Mouse (Mus musculus): ENCODE results near the gene Bace1.
A peak's percentile ranks its signal among the peaks of the same experiment; 100 is the strongest.
"Not testable (repeated sequence)": the region's sequence is repeated elsewhere in the genome, so short reads cannot be mapped to it uniquely, and the experiment has no call there.

Bace1 gene

GRCm38 (mm10) chr9:45838069-45838433 is 329 bp upstream of the Bace1 start:
- DNase-seq (ENCODE audit: low spot score in 2 of 2) = no peak

GRCm38 (mm10) chr9:45839139-45839981 is 980 bp downstream of the Bace1 start:
- no peak for DNase-seq (ENCODE audit: low spot score in 2 of 2)

GRCm38 (mm10) chr9:45839982-45840300 is 1.6 kb downstream of the Bace1 start:
- DNase-seq (ENCODE audit: low spot score in 2 of 2) = no peak

GRCm38 (mm10) chr9:45840331-45840730 is 2.0 kb downstream of the Bace1 start:
- DNase-seq (ENCODE audit: low spot score in 2 of 2) = no peak

- no peak for DNase-seq (ENCODE audit: low spot score in 2 of 2)
Observed at GRCm38 (mm10) chr9:45841458-45841857, 3.1 kb downstream of the Bace1 start.

GRCm38 (mm10) chr9:45843007-45843406 is 4.6 kb downstream of the Bace1 start:
- no peak for DNase-seq (ENCODE audit: low spot score in 2 of 2)

GRCm38 (mm10) chr9:45843780-45844179 is 5.4 kb downstream of the Bace1 start:
- DNase-seq (ENCODE audit: low spot score in 2 of 2) = no peak

- no peak for DNase-seq (ENCODE audit: low spot score in 2 of 2)
Observed at GRCm38 (mm10) chr9:45845541-45845940, 7.2 kb downstream of the Bace1 start.

- DNase-seq (ENCODE audit: low spot score in 2 of 2) = not testable (repeated sequence)
Observed at GRCm38 (mm10) chr9:45846176-45846575, 7.8 kb downstream of the Bace1 start.

GRCm38 (mm10) chr9:45846891-45847460 is 8.6 kb downstream of the Bace1 start:
- no peak for DNase-seq (ENCODE audit: low spot score in 2 of 2)

- no peak for DNase-seq (ENCODE audit: low spot score in 2 of 2)
Observed at GRCm38 (mm10) chr9:45849528-45850408, 11.4 kb downstream of the Bace1 start.

- no peak for DNase-seq (ENCODE audit: low spot score in 2 of 2)
Observed at GRCm38 (mm10) chr9:45850528-45851155, 12.3 kb downstream of the Bace1 start.

GRCm38 (mm10) chr9:45851330-45851729 is 12.9 kb downstream of the Bace1 start:
- no peak for DNase-seq (ENCODE audit: low spot score in 2 of 2)

- no peak for DNase-seq (ENCODE audit: low spot score in 2 of 2)
Observed at GRCm38 (mm10) chr9:45851776-45852175, 13.4 kb downstream of the Bace1 start.

- DNase-seq (ENCODE audit: low spot score in 2 of 2) = no peak
Observed at GRCm38 (mm10) chr9:45853695-45854094, 15.3 kb downstream of the Bace1 start.

GRCm38 (mm10) chr9:45854136-45854535 is 15.8 kb downstream of the Bace1 start:
- DNase-seq (ENCODE audit: low spot score in 2 of 2) = no peak

GRCm38 (mm10) chr9:45859364-45859763 is 21.0 kb downstream of the Bace1 start:
- no peak for DNase-seq (ENCODE audit: low spot score in 2 of 2)

GRCm38 (mm10) chr9:45861813-45862212 is 23.4 kb downstream of the Bace1 start:
- no peak for DNase-seq (ENCODE audit: low spot score in 2 of 2)

GRCm38 (mm10) chr9:45869181-45869580 is 30.8 kb downstream of the Bace1 start:
- DNase-seq (ENCODE audit: low spot score in 2 of 2) = no peak

- no peak for DNase-seq (ENCODE audit: low spot score in 2 of 2)
Observed at GRCm38 (mm10) chr9:45870265-45870664, 31.9 kb downstream of the Bace1 start.

GRCm38 (mm10) chr9:45877928-45878327 is 39.5 kb downstream of the Bace1 start:
- DNase-seq (ENCODE audit: low spot score in 2 of 2) = peak; percentile 12 to 18

- no peak for DNase-seq (ENCODE audit: low spot score in 2 of 2)
Observed at GRCm38 (mm10) chr9:45893681-45894080, 55.3 kb downstream of the Bace1 start.

Data from spleen, postnatal 36 days (tissue).